Mouse (Mus musculus) cerebellum, postnatal 4 days (tissue): ENCODE data around the gene Mylk.

Experiments used
- DNase-seq, 2 experiments: peaks; one replicate each; pipeline ENCODE4 v3.0.0; 2022; ENCODE audit warnings: low spot score in 2 of 2, mixed read lengths in 1 of 2

The Mylk gene

GRCm38 (mm10) chr16:34941915-34942314, 196.9 kb downstream of the Mylk start:
- no peak for DNase-seq

GRCm38 (mm10) chr16:34946301-34946700, 201.3 kb downstream of the Mylk start:
- DNase-seq: no peak

- DNase-seq: no peak
These were observed 205.9 kb downstream of the Mylk start for GRCm38 (mm10) chr16:34950935-34951334.

GRCm38 (mm10) chr16:34952254-34952653, 207.2 kb downstream of the Mylk start:
- no peak for DNase-seq

- no peak for DNase-seq
These were observed 207.8 kb downstream of the Mylk start for GRCm38 (mm10) chr16:34952798-34953197.

- no peak for DNase-seq
These were observed 208.5 kb downstream of the Mylk start for GRCm38 (mm10) chr16:34953501-34953900.

GRCm38 (mm10) chr16:34957487-34958230, 212.6 kb downstream of the Mylk start:
- DNase-seq: no peak

- DNase-seq: peak in 1 of 2 experiments; percentile 40
These were observed 213.7 kb downstream of the Mylk start for GRCm38 (mm10) chr16:34958667-34959066.

GRCm38 (mm10) chr16:34959261-34959660, 214.3 kb downstream of the Mylk start:
- no peak for DNase-seq

- DNase-seq: no peak
These were observed 215.2 kb downstream of the Mylk start for GRCm38 (mm10) chr16:34960243-34960642.

- DNase-seq: no peak
These were observed 216.0 kb downstream of the Mylk start for GRCm38 (mm10) chr16:34960866-34961582.

GRCm38 (mm10) chr16:34962322-34962721, 217.3 kb downstream of the Mylk start:
- no peak for DNase-seq

GRCm38 (mm10) chr16:34963008-34963407, 218.0 kb downstream of the Mylk start:
- DNase-seq: no peak

- no peak for DNase-seq
These were observed 221.6 kb downstream of the Mylk start for GRCm38 (mm10) chr16:34966620-34967081.

GRCm38 (mm10) chr16:34967120-34967800, 222.2 kb downstream of the Mylk start:
- peak; percentile 54 to 76 for DNase-seq

- peak in 1 of 2 experiments; percentile 24 for DNase-seq
These were observed 223.2 kb downstream of the Mylk start for GRCm38 (mm10) chr16:34968181-34968580.

- no peak for DNase-seq
These were observed 227.5 kb downstream of the Mylk start for GRCm38 (mm10) chr16:34972471-34972870.

- no peak for DNase-seq
These were observed 230.5 kb downstream of the Mylk start for GRCm38 (mm10) chr16:34975544-34975943.

- DNase-seq: peak in 1 of 2 experiments; percentile 21
These were observed 231.6 kb downstream of the Mylk start for GRCm38 (mm10) chr16:34976630-34977029.

- no peak for DNase-seq
These were observed 233.0 kb downstream of the Mylk start for GRCm38 (mm10) chr16:34978018-34978417.

GRCm38 (mm10) chr16:34981009-34981408, 236.0 kb downstream of the Mylk start:
- DNase-seq: no peak
